Mouse (Mus musculus) liver, adult 2 months (tissue): ENCODE data around the gene Kcnb1.

Experiments
- CTCF ChIP-seq: fragments of 200-500 bp; IDR thresholded peaks from 2 replicates; pipeline ENCODE4 v1.5.1; 2011; ENCODE audit warnings: low read depth, low read length, control low read depth
- POLR2A ChIP-seq: fragments of 200-500 bp; IDR thresholded peaks from 2 replicates; pipeline ENCODE4 v1.6.1; 2011; ENCODE audit warnings: low read length, control low read depth; ENCODE audit not compliant: insufficient read depth; ENCODE audit errors: extremely low read depth

- TF ChIP-seq CTCF (no peak), POLR2A (no peak)
These were observed 141.7 kb downstream of the Kcnb1 start for GRCm38 (mm10) chr2:167048223-167048622.
